19 mouse cellular contexts compared by ENCODE assay signal in genomic region chr13:116740825-116741224, GRCm38 (mm10).
"Had no signal": no experiment of that assay in that cellular context is flagged by ENCODE, and none has a peak within 500 bp of the region (broad histone marks: within the 10 kb centered on the region; RNA-seq: fewer than 3 reads in every experiment).

No protein-coding gene starts in this region.

- H3K27me3 ChIP-seq: limb, embryonic 12.5 days; limb, embryonic 15.5 days; stomach, embryonic 15.5 days had no signal

- ATAC-seq: intestine, postnatal 0 days; liver, postnatal 0 days; lung, postnatal 0 days had no signal

- H3K4me2 ChIP-seq: limb, embryonic 12.5 days; limb, embryonic 15.5 days; liver, embryonic 11.5 days; lung, embryonic 14.5 days; stomach, embryonic 15.5 days had no signal

- H3K4me3 ChIP-seq: left cerebral cortex, adult 2 months; limb, embryonic 12.5 days; limb, embryonic 15.5 days; stomach, embryonic 15.5 days had no signal

- H3K27ac ChIP-seq: kidney, postnatal 0 days; left cerebral cortex, adult 2 months; limb, embryonic 12.5 days; limb, embryonic 15.5 days; liver, embryonic 14.5 days; stomach, embryonic 15.5 days had no signal

- H3K9me3 ChIP-seq: limb, embryonic 12.5 days; limb, embryonic 15.5 days; stomach, embryonic 15.5 days had no signal

- DNase-seq: kidney, adult 2 months; kidney, postnatal 25 days; layer of hippocampus, postnatal 36 days; left cerebral cortex, postnatal 4 days; liver, postnatal 0 days; lung, embryonic 14.5 days; midbrain, embryonic 14.5 days; right cerebral cortex, postnatal 4 days; spleen, adult 18-20 months; thymus, postnatal 36 days had no signal

- H3K4me1 ChIP-seq: limb, embryonic 12.5 days; limb, embryonic 15.5 days; stomach, embryonic 15.5 days had no signal

- H3K9ac ChIP-seq: limb, embryonic 12.5 days; limb, embryonic 15.5 days; liver, embryonic 14.5 days; liver, postnatal 0 days; lung, embryonic 14.5 days; stomach, embryonic 15.5 days had no signal

- H3K36me3 ChIP-seq: limb, embryonic 12.5 days; limb, embryonic 15.5 days; stomach, embryonic 15.5 days had no signal
